Mouse (Mus musculus) MEL (cell line): ENCODE data around the gene Olfr190.
"Not testable (repeated sequence)": the region's sequence is repeated elsewhere in the genome, so short reads cannot be mapped to it uniquely, and the experiment has no call there.

Source experiments
- CTCF ChIP-seq, 3 experiments: IDR thresholded peaks in 2 of 3; conservative IDR thresholded peaks in 1 of 3; 2 replicates each; pipeline ENCODE4 v1.5.1; 2011 to 2012; ENCODE audit warnings: low read length in 3 of 3, low read depth in 2 of 3, mild to moderate bottlenecking in 2 of 3, improper control_type of control experiment in 1 of 3, inconsistent platforms in 1 of 3, mixed read lengths in 1 of 3, moderate library complexity in 1 of 3; ENCODE audit not compliant: control insufficient read depth in 1 of 3, insufficient read depth in 1 of 3, poor library complexity in 1 of 3, severe bottlenecking in 1 of 3
- EP300 ChIP-seq, 2 experiments: IDR thresholded peaks; 2 replicates each; pipeline ENCODE4 v1.6.1; 2011; ENCODE audit warnings: improper control_type of control experiment in 2 of 2, low read length in 2 of 2, low read depth in 1 of 2, mild to moderate bottlenecking in 1 of 2
- ETS1 ChIP-seq: IDR thresholded peaks from 2 replicates; pipeline ENCODE4 v1.6.1; 2012; ENCODE audit warnings: low read depth, mild to moderate bottlenecking, inconsistent platforms, low read length, improper control_type of control experiment, moderate library complexity
- JUND ChIP-seq: IDR thresholded peaks from 2 replicates; pipeline ENCODE4 v1.6.1; 2011; ENCODE audit warnings: low read depth, mild to moderate bottlenecking, improper control_type of control experiment, low read length
- POLR2A ChIP-seq, 2 experiments: IDR thresholded peaks; 2 replicates each; pipeline ENCODE4 v1.6.1; 2011 to 2012; ENCODE audit warnings: low read length in 2 of 2, mild to moderate bottlenecking in 2 of 2, control low read depth in 1 of 2, improper control_type of control experiment in 1 of 2, low read depth in 1 of 2, moderate library complexity in 1 of 2; ENCODE audit not compliant: control insufficient read depth in 1 of 2, insufficient read depth in 1 of 2, poor library complexity in 1 of 2
- POLR2AphosphoS2 ChIP-seq: IDR thresholded peaks from 2 replicates; pipeline ENCODE4 v1.6.1; 2011; ENCODE audit warnings: low read length, improper control_type of control experiment
- TCF12 ChIP-seq: IDR thresholded peaks from 2 replicates; pipeline ENCODE4 v1.6.1; 2014; ENCODE audit warnings: low read depth, mild to moderate bottlenecking, inconsistent platforms, low read length, improper control_type of control experiment, moderate library complexity

GRCm38 (mm10) chr16:59081113-59081512 lies 3.3 kb upstream of the Olfr190 start:
- not testable (repeated sequence) for TF ChIP-seq POLR2A (IDR thresholded peaks at IDR 0.05; ENCODE audit: control insufficient read depth in 1 of 2, insufficient read depth in 1 of 2, low read depth in 1 of 2, low read length in 2 of 2, poor library complexity in 1 of 2); EP300 (IDR thresholded peaks at IDR 0.05; ENCODE audit: low read depth in 1 of 2, low read length in 2 of 2); ETS1; TCF12; POLR2AphosphoS2; CTCF (IDR thresholded peaks at IDR 0.05 in 2 of 3, conservative IDR thresholded peaks at IDR 0.05 in 1 of 3; ENCODE audit: control insufficient read depth in 1 of 3, insufficient read depth in 1 of 3, low read depth in 2 of 3, low read length in 3 of 3, poor library complexity in 1 of 3, severe bottlenecking in 1 of 3); JUND
